Mouse (Mus musculus) kidney, postnatal 4 days (tissue): ENCODE measurements at regions not wholly inside any gene's neighbourhood (a gene's known extent, or its start where the extent isn't known, plus 50 kb on each side); places are given as distances from the start of the nearest gene placed in this dataset.

Source experiments
- DNase-seq, 2 experiments: peaks; one replicate each; pipeline ENCODE4 v3.0.0; 2021; ENCODE audit warnings: mixed read lengths in 2 of 2

DNA sequence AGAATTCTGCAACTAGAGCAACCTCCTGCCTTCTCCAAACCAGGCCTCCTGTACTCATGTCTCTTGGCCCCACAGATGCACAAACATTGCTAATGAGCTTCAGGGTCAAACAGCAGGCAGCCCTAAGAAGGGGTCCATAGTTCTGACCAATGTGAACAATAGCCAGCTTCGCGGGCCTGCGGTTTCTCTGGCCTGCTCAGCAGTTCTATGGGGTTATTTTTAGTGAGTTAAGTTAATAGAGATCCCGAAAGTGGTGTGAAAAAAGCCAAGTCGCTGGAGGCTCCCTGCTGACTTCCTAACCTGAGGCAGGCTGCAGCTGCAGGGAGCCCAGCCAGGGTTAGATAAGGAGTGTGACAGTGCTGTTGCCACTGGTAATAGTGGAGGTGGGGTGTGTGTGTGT, 106.6 kb downstream of the Pdcd6ip start:
- no peak for DNase-seq

DNA sequence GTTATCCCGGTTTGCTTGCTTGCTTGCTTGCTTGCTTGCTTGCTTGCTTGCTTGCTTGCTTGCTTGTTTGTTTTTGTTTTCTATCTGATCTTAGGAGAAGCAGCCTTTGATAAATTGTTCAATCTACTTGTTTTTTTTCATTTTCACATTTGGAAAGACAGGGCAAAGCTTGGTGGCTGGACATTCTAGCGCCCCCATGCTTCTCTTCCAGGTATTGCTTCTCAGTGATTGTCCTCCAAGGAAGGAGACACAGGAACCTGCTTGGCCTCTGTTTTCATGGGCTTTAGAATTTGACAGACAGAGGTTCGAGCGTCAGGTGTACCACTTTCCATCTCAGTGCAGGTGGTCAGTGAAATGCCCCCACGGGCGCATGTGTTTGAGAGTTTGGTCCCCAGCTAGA, 120.8 kb downstream of the Pdcd6ip start:
- DNase-seq: peak in 1 of 2 experiments; percentile 10

DNA sequence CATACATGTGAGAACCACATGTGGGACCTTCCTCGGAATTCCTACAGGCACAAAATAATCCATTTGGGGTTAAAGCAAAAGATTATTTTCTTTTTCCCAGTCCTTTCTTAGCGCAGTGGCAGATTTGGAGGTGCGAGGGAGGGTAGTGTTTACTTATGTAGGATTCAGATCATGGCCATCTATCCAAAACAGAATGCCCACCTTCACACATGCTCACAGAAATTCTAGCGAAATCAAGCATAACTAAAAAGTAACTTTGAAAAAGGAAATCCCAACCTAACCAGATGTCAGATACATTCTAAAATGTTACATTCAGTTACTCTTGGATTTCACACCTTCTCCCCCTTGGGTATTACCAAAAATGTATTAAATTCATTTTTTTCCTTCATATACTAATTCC, 121.6 kb downstream of the Pdcd6ip start:
- no peak for DNase-seq

DNA sequence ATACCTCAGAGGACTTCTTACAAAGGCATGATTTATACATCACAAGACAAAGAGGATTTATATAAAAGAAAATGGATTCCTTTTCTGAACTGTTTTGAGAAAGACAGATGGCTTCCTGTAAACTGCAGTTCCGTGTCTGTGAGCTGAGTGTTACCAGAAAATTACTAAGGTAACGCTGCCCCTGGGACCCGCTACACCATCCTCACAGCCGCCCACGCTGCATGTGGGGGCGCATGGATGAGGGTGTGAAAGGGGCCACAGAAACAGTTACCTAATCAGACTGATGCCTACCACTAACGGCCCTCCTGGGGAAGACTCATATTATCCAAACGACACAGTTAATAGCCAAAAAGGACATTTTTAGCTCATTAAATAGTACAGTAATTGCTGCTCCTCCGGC, 129.8 kb downstream of the Pdcd6ip start:
- no peak for DNase-seq

DNA sequence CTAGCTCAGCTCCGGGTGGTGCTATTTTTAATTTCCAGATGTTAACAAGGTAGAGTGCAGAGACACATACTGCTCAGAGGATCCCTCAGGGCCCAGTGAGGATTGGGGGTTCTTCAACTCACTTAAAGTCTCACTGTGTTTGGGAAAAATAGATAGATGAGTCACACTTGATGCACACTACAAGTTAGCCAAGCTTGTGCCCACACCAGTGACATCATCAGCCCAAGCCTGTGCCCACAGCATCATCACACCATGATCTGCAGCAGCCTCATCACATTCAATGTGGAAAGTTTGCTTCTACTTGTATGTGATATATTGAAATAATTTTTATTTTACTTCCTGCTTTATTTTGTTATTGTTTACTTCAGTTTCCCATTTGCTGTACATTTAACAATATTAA, 139.2 kb downstream of the Pdcd6ip start:
- DNase-seq: no peak

DNA sequence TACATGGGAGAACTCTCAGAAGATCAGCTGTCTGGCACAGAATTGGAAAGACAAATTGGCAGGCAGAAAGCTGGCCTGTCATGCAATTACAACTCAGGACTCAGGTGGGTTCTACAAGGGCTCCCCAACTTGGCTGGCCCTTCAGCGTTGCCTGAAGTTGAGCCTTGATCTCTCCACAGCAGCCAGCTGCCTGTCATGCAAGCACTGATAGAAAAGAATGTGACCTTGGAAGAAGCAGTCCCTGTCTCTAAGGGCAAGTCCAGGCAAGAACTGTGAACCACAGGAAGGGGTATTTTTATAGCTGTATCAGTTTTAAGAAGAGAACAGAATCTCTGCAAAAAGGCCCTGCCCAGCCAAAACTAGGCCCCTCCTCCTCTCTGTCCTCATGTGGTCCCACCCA, 140.4 kb downstream of the Pdcd6ip start:
- DNase-seq: no peak

DNA sequence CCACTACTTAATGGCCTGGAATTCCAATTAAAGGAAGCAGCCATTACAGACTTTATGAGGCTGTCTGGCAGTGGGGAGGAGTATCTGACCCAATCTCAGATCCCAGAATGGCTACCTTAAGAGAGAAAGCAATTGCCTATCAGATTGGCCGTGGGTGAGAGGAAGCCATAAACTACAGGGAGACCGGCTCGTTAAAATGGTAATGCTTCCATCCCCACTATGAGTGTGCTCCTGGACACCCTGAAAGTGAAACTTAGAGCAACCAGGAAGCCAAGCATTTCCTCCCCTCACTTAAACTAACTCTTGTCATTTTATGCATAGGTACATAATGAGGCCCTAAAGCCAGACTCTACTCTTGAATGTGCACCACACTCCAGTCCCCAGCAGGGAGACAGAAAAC, 141.4 kb downstream of the Pdcd6ip start:
- DNase-seq: no peak

DNA sequence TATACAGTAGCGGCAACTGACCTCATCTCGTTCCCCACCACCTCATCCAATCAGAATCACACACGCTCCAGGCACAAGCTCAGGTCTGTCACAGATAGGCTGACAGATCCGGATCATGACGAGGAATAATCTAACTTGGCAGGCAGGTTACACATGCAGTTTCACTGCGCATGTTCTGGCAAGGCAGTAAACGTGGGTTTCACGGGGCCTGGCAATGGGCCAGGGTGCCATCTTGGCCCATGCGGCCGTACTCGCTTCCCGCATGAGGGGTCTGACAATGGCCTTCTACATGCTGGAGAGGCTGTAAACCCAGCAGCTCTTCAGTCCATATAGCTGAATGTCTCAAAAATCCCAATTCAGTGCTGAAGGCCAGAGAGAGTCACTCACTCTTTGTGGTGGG, 154.1 kb downstream of the Pdcd6ip start:
- DNase-seq: no peak

DNA sequence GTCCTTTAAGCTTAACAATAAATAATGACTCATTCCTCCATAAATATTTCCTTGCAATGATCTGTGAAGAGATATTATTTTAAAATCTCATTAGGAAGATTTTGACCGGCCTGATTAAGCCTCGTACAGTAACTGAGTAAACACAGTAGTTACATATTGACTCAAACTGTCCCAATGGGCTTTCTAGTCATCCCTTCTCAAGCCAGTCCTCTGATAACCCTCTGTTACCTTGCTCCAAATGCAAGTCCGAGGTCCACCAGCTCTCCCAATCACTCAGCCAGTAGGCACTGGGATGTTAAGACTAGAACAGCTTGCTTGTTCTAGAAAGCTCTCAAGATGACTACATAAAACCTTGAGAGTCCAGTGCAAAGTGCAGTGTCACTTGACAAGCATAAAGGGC, 160.6 kb downstream of the Pdcd6ip start:
- no peak for DNase-seq

DNA sequence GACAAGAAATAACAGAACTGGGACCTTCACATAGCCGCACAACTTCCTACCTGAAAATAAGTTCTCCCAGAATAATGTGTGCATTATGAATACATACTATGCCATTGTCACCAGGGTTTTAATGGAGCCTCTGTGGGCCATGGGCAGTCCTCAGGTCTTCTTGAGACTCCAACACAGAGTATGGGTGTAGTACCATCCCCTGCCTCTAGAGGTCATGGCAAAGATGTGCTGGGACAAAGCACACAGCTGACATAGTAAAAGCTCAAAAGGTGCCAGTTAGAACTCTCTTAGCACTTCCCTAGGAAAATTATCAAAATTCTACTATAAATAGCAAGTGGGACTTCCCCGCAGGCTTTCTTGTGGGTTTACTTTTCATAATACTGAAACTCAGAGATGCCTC, 179.5 kb downstream of the Pdcd6ip start:
- DNase-seq: peak; percentile 54 to 64

DNA sequence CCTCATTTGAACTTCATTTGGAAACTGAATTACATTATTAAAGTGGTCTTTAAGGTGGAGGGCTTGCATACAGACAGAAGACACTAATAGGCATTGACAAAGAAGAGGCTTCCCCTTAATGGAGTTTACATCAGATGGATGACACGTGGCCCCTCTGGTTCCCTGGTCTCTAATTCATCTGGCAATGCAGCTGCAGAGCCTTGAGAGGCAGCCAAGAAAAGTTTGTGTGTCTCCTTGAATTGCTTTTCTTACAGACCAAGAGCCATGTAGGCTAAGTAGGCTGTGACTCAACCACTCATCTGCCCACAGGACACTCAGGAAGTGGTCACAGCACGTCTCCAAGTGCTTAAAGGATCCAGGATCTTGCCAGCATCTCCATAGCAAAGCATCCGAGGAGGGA, 183.8 kb downstream of the Pdcd6ip start:
- DNase-seq: no peak

DNA sequence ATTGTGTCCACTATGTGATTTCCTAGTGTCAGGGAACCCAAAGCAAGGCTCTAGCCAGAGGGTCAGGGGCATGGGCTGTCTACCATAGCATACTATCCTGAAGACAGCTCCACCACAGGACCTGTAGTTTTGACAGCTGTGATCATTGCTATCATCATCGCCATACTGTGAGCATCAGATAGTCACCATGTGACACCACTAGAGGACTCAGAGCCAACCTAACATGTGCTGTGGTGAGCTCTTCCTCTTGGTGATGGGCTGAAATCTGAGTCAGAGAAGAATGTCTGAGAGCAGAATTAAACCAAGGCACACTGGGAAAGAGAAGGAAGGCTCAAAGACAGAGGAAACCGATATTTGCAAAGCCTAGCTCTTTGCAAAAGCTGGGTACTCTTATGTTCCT, 184.9 kb downstream of the Pdcd6ip start:
- no peak for DNase-seq

DNA sequence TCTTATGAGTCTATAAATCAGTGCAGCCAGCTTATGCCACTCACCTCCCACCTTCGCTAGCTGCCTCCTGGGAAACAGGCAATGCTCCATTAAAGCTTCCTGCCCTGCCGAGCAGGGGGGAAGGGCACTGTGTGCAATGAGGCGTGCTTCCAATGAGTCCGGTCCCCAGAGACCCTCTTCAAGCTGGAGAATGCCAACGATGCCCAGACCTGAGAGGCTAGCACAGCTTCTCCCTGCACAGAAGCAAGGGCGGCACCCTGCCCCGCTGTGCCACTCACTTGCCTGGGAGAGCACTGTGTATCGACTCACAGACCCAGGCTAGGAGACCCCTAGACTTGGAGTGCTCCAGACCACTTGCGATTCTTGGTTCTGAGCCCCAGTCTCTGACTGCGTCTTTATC, 188.3 kb downstream of the Pdcd6ip start:
- DNase-seq: peak; percentile 31 to 47

DNA sequence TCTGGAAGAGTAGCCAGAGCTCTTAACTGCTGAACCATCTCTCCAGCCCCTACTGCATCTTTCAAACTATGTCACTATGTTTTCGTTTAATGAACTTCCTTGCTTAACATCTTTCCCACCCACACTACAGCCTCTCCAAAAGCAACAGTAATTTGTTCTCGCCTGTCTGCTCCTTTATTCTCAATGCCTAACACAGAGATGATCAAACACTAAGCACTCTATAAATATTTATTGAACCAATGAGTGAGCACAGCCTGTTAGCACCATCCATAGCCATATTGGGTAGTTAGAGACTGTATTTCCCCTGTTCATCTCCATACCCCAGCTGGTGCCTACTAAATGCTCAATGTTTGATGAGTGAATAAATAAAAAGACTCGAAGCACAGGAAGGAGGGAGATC, 189.6 kb downstream of the Pdcd6ip start:
- no peak for DNase-seq

DNA sequence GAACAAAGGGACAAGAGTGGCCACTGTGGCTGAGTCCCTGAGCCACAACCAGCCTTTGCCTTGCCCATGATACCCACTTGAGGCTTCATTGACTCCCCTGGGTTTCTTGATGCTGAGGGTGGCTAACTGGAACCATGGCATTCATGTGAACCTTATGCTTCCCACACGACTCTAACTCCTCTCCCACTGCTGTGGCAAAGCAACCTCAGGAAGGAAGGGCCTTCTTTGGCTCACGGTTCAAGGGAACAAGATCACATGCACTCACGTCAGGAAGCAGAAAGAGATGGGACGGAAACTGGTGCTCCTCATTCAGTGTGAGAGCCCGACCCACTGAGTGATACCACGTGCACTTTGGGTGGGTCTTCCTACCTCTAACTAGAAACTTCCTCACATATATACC, 190.3 kb downstream of the Pdcd6ip start:
- DNase-seq: no peak

DNA sequence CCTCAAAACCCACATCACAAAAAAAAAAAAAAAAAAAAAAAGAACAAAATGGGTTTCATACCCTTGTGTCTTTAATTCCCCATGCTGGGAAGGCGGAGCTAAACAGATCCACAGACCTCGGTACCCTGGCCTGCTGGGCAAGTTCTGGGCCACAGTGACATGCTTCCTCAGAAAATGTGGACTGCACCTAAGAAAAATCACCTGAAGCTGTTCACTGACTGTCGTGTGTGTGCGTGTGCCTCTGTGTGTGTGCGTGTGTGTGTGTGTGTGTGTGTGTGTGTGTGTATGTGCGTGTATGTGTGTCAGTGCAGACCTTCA, 192.4 kb downstream of the Pdcd6ip start:
- DNase-seq: no peak

DNA sequence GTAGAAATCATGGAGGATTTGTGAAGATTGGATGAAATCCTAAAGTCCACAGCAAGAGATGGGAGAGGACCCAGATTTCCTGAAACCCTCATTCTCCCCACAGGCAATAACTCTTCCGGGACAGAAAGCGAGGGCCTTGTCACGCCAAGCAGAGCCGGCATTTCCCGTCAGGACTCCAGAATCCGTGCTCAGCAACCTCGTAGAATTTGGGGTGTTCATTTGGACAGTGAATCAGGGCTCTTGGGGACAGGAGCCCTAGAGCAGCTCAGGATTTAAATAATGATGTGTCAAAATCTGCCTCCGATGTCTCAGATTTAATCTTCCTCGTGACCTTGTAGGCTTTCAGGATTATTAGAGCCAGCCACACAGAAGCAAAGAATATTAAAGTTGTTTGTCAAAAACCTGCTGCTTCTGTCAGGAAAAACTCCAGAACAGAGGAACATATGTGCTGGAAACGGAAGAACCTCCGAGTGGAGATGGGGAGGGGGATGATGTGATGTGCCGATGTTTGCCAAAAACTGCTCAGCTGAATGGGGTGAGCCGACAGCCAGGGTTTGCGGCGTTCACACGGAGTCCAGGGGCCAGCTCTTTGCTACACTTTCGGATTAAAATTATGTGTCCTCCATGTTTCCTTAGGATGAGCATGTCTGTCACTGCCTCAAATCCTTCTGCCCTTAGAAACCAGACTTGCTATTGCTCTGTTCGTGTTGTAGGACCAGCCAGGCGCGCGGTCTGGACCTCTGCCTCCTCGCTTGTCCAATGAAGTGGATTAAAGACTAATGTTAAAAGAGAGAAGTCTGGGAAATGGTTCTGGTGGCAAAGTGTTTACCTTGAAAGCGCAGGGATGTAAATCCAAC, 193.0 kb downstream of the Pdcd6ip start:
- peak in 1 of 2 experiments; percentile 10 for DNase-seq

DNA sequence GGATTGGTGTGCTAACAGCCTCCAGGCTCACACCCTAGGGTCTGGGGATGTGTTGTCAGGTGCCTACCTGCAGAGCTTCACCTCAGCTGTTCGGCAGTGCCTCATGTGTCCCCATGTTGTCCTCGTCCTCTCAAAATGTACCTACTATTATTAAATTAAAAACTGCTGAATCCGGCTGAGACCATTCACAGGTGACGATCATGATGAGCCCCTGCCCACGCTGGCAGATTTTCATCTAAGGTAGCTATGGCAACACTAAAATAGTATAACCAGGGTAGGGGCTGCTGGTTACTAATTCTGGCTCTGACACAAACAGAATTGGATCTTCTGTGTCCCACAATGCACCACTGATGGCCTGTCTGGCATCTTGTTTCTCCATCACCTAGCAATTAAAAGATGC, 196.8 kb downstream of the Pdcd6ip start:
- no peak for DNase-seq

DNA sequence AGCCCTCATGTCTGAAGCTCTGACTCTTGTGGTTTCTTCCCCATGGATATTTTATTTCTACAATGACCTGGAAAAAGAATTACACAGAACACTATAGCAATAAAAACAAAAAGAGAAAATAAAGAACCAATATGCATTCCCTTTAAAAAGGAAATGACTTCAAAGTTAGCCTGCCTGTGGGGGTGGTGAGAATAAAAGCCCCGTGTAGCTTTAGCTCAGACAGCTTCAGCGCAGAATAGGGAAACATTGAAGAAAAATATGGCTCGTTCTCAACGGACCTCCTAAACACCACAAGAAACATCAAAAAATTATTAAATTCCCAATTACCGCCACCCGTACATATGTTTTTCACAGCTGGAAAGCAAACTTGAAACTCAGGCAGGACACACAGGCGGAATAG, 198.7 kb downstream of the Pdcd6ip start:
- no peak for DNase-seq

DNA sequence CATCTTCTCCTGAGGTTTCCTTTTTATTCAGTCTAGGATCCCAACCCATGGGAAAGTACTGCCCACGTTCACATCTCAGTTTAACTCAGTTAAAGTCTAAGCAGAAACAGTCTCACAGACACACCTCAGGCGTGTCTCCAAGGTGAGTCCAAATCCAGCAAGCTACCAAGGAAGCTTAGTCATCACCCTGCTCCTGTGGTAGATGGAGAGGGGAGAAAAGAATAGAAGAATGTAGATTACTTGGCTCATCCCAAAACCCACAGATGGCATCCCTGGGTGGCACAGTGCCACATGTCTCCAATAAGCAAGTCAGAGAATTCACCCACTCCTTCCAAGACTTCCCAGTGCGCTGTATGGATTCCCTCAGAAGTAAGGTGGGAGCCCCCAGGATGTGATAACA, 199.2 kb downstream of the Pdcd6ip start:
- DNase-seq: no peak

DNA sequence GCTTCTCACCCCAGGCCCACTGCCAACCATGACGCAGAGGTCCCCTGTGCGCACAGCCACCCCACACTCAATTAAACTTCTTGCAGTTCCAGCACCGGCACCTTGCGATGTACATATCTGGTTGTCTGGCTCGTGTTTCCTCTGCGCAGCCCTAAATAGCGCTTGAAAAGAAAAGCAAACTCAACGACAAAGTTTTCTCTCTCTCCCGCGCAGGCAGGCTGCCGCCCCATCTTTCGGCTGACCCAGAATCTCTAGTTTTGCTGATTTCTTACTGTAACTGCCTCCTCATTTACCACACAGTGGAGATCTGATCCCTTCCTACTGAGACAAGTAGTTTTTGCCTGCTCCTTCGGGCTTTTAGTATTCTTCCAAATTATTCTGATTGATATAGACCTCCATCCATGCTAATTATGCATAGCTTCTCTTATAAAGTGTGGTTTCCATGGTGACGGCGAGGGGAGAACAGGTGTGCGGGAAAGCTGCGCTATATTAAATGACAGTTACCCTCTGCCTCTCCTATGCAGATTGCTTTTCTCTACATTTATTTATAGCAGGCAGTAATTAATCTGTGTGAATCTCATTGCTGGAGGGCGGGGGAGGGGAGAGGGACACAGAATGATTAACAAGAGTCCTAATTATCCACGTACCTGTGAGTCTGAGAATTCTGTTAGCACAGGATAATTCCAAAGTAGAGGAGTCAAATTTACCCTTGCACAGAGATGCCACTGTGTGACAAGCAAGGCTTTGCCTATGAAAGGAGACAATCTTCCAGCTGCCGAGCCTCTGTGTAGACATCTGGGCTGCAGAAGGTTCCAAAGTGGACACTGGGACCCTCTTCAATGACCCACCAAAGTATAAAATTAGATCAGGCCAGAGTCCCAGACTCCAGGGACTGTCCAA, 200.2 kb downstream of the Pdcd6ip start:
- DNase-seq: no peak

DNA sequence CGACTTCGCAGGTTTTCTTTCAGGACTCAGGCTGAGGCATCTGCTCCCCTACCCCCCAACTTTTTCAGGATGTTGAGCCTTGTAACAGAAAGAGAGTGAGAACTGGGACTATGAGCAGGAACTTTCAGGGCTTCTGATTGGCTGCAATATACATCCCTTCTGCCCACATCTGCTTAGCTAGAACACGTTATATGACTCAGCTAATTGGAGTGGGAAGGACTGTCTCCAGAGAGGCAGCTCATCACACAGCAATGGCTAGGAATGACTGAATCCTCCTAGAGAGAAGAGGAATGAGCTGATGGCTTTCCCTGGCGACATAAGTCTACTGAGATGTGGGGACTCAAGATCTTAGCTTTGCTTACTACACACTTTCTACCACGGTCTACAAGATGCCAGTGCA, 208.8 kb downstream of the Pdcd6ip start:
- no peak for DNase-seq

DNA sequence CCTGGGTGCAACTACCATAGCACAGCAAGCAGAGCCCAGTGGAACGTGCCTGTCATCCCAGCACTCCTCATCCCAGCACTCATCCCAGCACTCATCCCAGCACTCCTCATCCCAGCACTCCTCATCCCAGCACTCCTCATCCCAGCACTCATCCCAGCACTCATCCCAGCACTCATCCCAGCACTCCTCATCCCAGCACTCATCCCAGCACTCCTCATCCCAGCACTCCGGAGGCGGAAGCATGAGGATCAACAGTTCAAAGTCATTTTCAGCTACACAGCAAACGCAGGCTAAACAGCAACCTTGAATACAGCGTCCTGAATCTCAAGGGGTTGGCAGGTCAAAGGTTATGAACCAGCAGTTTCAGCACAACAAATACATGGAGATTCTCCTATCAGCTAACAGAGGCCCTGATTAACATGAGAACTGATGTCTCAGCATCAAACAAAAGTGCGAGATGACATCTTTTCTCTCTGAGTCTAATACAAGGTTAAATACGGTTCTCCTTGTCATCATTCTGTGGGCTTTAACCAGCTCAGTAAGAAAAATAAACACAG, 211.8 kb downstream of the Pdcd6ip start:
- no peak for DNase-seq

DNA sequence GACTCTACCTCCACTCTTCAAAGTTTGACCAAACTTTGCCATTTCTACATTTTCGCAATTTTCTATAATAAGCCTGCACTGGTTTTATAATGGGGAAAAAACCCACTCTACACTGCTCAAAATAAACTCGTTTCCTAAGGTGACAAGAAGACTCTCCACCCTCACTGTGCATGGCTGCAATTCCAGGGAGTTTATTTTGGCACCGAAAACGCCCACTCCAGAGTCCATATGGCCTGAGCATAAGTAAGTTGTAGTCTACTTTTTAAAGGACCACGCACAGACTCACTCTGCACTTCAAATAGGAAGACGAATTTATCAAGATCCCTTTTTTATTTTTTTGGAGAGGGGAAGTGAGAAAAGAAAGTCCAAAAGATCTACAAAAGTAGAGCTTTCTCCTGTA, 219.4 kb downstream of the Pdcd6ip start:
- DNase-seq: no peak
